ENCODE assay signal across 31 mouse cellular contexts in the genomic region with DNA sequence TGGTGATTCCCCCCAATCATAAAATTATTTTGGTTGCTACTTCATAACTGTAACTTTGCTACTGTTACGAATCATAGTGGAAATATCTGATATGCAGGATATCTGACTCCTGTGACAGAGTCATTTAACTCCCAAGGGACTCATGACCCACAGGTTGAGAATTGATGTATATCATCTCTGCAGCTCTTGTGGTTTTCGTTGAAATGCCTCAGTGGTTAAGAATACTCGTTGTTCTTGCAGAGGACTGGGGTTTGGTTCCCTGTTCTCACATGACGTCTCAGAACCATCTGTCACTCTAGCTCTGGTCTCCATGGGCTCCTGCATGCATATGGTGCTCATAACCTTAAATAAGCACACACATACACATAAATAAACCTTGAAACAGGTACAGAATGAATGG. TPM values are rescaled to one million over a fixed set of nuclear protein-coding genes. Genes with fewer than 3 reads are reported as not detected.
"Had no signal": no experiment of that assay in that cellular context is flagged by ENCODE, and none has a peak within 500 bp of the region (broad histone marks: within the 10 kb centered on the region; RNA-seq: fewer than 3 reads in every experiment).

No protein-coding gene starts in this region.

- H3K4me1 ChIP-seq: limb, embryonic 12.5 days; limb, embryonic 15.5 days; megakaryocyte, embryonic 14.5 days; midbrain, embryonic 10.5 days; midbrain, embryonic 13.5 days had no signal

- H3K4me2 ChIP-seq: limb, embryonic 12.5 days; limb, embryonic 15.5 days; liver, embryonic 11.5 days; lung, embryonic 14.5 days; midbrain, embryonic 13.5 days had no signal

- H3K9me3 ChIP-seq: limb, embryonic 15.5 days; midbrain, embryonic 10.5 days; midbrain, embryonic 13.5 days had no signal

- H3K27me3 ChIP-seq: limb, embryonic 12.5 days; limb, embryonic 15.5 days; midbrain, embryonic 13.5 days had no signal

- ATAC-seq: liver, postnatal 0 days; lung, postnatal 0 days; midbrain, embryonic 13.5 days had no signal

- H3K9ac ChIP-seq: limb, embryonic 12.5 days; limb, embryonic 15.5 days; liver, embryonic 14.5 days; liver, postnatal 0 days; lung, embryonic 14.5 days; midbrain, embryonic 13.5 days had no signal

- H3K27ac ChIP-seq: layer of hippocampus, adult 2 months; limb, embryonic 12.5 days; limb, embryonic 15.5 days; liver, embryonic 14.5 days; macrophage; midbrain, embryonic 10.5 days; midbrain, embryonic 13.5 days; stomach, postnatal 0 days had no signal

- H3K36me3 ChIP-seq: limb, embryonic 12.5 days; limb, embryonic 15.5 days; midbrain, embryonic 10.5 days; midbrain, embryonic 13.5 days had no signal

- H3K4me3 ChIP-seq: layer of hippocampus, adult 2 months; limb, embryonic 12.5 days; limb, embryonic 15.5 days; megakaryocyte, embryonic 14.5 days; midbrain, embryonic 10.5 days; midbrain, embryonic 13.5 days had no signal

- DNase-seq: kidney, adult 18-20 months; kidney, adult 9 months; kidney, postnatal 25 days; layer of hippocampus, adult 9-11 months; left cerebral cortex, postnatal 4 days; liver, postnatal 0 days; lung, embryonic 14.5 days; right cerebral cortex, postnatal 14 days; right cerebral cortex, postnatal 4 days; thymus, adult 2 months; thymus, postnatal 14 days; thymus, postnatal 4 days had no signal

RNA-seq across cellular contexts. Expression of a gene that starts 14.2 kb away (rescaled TPM):
- polyA plus RNA-seq: kidney, embryonic 16.5 days; large intestine, adult 2 months; limb, embryonic 12.5 days; liver, embryonic 11.5 days; liver, embryonic 14.5 days; liver, postnatal 0 days; lung, embryonic 14.5 days; lung, postnatal 0 days; macrophage; neural tube, embryonic 11.5 days; stomach, embryonic 14.5 days; stomach, postnatal 0 days had no signal

RNA-seq across cellular contexts. Expression of a gene that starts 57.6 kb away (rescaled TPM):
- total RNA-seq: layer of hippocampus, postnatal 25 days; left cerebral cortex, adult 8-10 months; left cerebral cortex, postnatal 14 days; left cerebral cortex, postnatal 4 days had no signal
- polyA plus RNA-seq: kidney, embryonic 16.5 days; limb, embryonic 15.5 days; liver, embryonic 11.5 days; liver, embryonic 14.5 days; liver, postnatal 0 days; lung, embryonic 14.5 days; lung, postnatal 0 days; macrophage; midbrain, embryonic 13.5 days; neural tube, embryonic 11.5 days; neural tube, embryonic 14.5 days; stomach, embryonic 14.5 days had no signal
